Mouse (Mus musculus): ENCODE results near the gene Naip6. TPM values are rescaled to one million over a fixed set of nuclear protein-coding genes. Genes with fewer than 3 reads are reported as not detected.

Gene Naip6
- polyA plus RNA-seq (2017; shearing (Covaris generic)): 13.7 TPM

GRCm38 (mm10) chr13:100317256-100317893 lies at the start of gene Naip6:
Gene Naip6 (minus strand): TSS chr13:100317674.

GRCm38 (mm10) chr13:100246223-100246622 lies 71.3 kb downstream of the Naip6 start, which contains the start of gene Naip5:
Gene Naip5 (minus strand): TSS chr13:100246323.

Other genes starting within 250 kb of the Naip6 start
- 70.3 TPM for gene Bdp1, start 213.6 kb downstream of the Naip6 start, polyA plus RNA-seq (2017; shearing (Covaris generic))
- gene Serf1, start 209.7 kb downstream of the Naip6 start, polyA plus RNA-seq (2017; shearing (Covaris generic)): 4.5 TPM
- gene Smn1, start 192.8 kb downstream of the Naip6 start, polyA plus RNA-seq (2017; shearing (Covaris generic)): 45.7 TPM
- 13.6 TPM for gene Naip2, start 115.6 kb downstream of the Naip6 start, polyA plus RNA-seq (2017; shearing (Covaris generic))
- gene Naip5, start 71.4 kb downstream of the Naip6 start, polyA plus RNA-seq (2017; shearing (Covaris generic)): 32.0 TPM
- 0.10 TPM for gene Naip1, start 135.2 kb upstream of the Naip6 start, polyA plus RNA-seq (2017; shearing (Covaris generic))
- 58.4 TPM for gene Gtf2h2, start 174.9 kb upstream of the Naip6 start, polyA plus RNA-seq (2017; shearing (Covaris generic))
- 1.7 TPM for gene Ocln, start 235.0 kb upstream of the Naip6 start, polyA plus RNA-seq (2017; shearing (Covaris generic))